Mouse (Mus musculus) yolk sac, embryonic 10.5 days (tissue): ENCODE data around the gene Cttnbp2.

Experiments used
- DNase-seq: peaks from one replicate; pipeline ENCODE4 v3.0.0-alpha.2; 2017; ENCODE audit warnings: low spot score

Cttnbp2 gene

DNA sequence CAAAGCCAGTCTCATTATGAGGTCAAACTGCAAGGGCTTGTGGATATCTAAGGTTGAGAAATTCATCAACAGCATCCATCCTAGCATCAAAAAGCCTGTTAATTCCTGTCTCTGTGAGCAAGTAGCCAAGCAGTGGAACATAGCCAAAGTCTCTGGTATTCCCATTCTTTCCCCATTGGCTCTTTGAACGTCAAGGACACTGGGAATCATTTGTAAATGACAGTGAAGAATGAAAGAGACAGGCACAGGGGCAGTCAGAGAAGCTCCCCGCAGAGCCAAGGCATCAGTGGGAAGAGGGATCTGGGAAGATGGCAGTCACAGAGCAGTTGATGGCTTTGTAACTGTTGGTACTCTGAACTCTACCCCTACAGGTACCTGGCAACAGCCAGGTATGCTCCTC is 46.9 kb downstream of the Cttnbp2 start:
- no peak for DNase-seq

DNA sequence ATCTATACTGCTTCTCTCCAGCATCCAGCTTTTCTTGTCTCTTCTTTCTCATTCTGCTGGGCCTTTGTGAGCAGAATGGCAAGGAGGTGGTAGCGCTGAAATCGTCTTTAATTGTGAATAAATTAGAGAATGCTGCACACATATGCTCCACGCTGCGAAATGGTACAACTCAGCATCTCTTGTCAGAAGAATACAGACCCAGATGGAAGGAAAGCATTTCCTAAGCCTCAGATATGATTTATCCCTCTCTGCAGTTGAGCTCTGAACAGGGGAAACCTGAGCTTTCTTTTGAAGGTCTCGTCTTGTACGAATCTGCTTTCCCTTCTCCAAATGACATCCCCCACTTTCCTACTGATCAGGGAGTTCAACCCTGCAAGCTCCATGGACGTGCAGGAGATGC is 48.4 kb downstream of the Cttnbp2 start:
- DNase-seq = no peak

DNA sequence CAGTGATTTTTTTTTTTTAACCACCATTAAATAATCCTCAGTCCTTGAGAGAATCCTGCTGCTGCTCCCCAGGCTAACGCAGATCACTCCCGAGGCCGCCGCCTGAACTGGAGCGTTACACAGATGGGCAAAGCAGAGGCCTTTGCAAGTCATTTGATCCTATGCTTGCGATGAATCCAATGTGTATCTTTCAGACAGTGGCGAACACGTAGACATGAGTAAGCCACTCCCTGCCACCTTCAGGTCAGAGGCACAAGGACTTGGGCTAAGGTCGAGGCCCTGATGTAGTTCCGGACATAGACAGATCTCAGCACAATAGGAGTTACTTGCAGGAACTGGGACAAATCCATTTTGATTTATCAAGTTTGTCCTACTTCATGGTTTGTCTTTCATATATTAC is 49.0 kb downstream of the Cttnbp2 start:
- no peak for DNase-seq

DNA sequence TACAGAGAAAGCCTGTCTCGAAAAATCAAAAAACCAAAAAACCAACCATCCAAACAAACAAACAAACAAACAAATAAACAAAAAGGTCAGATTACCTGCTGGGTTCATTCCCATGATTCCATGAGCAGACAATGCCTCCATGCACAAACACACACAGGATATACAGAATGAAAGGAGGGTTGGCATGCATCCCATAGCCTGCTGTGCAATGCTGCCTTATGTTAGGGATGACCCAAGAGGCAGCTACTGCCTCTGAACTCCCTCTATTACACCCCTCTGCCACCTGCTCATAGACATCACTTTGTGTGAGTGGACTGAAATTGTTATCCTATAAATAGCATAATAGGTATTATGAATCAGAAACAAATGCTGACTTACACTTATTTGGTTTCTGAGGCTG is 55.0 kb downstream of the Cttnbp2 start:
- no peak for DNase-seq

DNA sequence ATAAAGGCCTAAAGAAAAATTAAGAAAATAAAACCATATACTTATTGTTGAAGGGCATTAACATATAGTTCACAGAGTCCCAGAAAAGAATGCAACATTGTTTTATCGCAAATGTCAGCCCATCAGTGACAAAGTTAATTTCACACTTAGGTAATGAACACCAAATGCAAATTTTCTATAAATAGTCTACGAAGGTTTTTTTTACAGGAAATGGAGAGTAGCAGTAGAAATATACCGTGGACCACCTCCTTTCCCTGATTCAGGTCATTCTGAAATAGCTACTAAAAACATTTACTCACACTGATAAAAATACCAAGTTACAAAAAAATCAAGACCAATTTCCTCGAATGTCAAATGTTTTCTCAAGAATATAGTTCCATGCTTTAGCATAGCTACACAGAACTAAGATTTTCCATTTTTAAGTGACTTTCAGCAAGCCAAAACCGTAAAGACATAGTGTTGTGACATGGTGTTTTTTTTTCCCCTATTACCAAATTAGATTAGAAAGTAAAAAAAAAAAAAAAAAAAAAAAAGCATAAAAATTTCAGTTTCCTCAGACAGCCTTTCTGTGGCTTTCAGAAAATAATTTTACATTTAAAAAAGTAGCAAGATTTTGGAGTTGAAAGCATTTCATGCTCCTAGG is 64.0 kb downstream of the Cttnbp2 start:
- no peak for DNase-seq

DNA sequence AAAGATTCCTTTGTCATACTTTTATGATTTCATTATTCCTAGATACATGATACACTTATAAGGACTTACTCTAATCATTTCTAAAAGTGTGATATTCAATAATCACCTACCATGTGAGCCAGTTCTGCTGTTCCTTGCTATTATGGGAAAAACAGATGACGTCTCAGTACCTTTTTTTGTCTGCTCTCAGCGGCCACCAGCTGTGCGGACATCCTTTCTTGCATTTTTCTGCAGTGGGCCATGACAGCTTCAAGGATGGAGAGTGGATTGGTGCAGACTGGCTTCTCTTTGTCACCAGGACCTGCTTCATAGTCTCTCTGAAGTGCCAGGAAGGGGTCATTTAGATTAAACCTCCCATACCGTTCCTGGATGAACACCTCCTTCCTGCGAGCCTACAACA is 66.6 kb downstream of the Cttnbp2 start:
- no peak for DNase-seq

DNA sequence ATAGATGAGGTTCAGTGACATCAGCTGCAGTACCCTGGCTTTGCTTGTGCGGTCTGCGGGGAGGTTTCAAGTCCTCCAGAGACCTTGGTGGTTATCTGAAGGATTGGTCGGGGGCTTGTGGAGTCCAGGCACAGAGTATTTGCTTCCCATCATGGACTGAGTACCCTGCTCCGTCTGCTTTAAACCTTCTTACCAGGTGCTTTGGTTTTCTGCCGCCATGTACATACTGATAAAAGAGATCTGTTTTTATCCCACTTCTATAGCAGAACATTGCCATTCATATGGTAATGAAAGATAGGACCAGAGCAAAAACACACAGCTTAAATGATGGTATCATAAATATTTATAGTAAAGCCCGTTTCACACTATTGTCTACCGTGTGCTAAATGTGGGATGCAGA is 67.7 kb downstream of the Cttnbp2 start:
- no peak for DNase-seq

DNA sequence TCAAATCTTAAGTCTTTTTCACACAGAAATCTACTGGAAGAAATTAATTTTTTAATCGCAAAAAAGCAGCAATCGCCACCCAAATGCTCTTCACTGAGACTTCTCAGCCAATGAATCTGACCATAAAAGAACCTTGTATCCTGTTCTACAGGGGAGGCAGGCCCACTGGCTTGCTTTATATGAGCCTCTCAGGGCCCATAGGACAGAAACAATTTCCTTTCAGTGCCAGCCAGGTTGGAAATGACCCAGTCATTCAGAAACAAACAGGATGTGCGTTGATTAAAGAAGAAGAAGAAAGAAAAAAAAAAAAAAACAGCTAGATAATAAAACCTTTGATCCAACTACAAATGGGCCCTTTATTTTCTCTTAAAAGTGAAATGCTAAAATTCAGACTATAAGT is 68.3 kb downstream of the Cttnbp2 start:
- DNase-seq = no peak

DNA sequence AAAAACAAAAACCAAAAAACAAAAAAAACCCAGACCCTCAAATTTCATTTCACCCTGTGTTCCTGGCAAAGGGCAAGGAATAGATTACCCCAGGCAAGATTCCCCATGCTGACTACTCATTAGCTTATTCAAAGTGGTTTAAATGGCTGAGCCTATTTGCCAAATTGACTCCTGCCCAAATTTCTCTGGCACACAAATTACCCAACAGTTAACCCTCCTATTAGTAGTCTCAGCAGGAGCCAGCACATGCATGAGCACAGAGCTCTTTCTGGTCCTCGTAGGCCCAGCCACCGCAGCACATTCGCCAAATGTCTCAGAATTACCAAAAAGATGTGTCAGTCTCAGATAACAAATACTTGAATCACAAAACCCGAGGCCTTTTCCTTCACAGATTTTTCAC is 68.9 kb downstream of the Cttnbp2 start:
- no peak for DNase-seq

DNA sequence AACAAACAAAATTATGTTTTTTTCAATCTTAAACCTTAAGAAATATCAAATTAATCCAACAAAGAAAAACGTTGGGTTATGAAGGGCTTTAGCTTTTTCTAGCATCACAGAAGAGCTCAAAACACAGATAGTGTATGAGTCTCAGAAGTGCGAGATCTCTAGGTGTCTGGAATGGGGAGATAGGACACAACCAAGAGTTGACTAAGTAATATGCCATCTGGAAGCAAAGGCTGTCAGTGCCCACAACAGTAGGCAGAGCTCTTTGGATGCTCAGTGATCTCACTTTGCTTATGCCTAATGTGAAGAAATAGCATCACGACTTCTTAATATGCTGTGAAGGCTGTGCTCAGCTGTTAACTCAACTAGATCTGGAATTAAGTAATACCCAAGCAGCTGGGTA is 72.3 kb downstream of the Cttnbp2 start:
- no peak for DNase-seq

DNA sequence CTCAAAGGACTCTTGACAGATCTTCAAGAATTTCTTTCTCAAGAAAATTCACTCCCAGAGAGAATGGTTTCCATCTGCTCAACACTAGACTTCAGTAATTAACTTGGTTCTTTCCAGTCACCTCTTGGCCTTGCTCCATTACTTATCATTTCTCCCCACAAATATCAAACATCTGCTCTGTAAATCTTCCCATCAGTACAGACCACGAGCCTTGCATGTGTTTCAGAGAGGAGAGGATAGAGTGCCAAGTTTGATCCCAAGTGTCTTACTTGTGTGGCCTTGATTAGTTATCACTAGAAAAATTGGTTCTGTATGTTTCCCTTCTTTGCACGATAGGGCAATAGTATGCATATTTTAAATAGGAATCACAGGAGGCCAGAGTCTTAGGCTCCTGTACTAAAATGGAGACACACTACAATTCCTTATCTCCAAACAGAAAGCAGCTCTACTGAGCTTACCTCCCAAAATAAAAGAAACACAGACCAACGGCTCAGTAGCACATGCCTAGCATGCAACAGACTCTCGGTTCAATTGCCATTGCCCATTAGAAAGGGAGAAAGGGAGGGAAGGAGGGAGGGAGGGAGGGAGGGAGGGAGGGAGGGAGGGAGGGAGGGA is 73.6 kb downstream of the Cttnbp2 start:
- no peak for DNase-seq

DNA sequence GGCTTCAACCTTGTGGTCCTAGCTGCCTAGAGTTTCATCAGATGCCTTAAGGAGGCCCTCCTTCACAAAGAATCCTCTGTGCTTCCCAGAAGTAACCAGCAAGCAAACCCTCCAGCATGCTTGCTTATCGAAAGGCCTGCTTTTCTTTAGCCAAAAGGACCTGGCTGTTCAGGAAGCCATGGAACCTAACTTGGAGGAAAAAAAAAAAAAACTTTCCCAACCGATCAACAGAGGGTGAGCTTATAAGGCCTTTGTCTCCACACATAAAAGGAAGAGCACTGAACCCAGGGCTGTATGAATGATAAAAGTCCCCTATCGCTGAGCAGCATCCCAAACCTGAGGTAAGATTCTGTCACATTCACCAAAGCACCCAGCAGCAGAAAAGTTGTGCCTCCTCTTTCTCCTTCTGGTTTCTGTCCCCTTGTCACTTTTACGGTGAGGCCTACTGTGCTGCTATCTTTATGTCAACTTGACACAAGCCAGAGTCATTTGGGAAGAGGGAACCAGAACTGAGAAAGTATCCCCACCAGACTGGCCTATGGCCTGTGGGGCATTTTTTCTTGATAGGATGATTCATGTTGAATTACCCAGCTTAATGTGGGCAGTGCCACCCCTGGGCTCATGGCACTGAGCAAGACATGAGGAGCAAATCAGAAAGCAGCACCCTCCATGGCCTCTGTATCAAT is 78.4 kb downstream of the Cttnbp2 start:
- no peak for DNase-seq

DNA sequence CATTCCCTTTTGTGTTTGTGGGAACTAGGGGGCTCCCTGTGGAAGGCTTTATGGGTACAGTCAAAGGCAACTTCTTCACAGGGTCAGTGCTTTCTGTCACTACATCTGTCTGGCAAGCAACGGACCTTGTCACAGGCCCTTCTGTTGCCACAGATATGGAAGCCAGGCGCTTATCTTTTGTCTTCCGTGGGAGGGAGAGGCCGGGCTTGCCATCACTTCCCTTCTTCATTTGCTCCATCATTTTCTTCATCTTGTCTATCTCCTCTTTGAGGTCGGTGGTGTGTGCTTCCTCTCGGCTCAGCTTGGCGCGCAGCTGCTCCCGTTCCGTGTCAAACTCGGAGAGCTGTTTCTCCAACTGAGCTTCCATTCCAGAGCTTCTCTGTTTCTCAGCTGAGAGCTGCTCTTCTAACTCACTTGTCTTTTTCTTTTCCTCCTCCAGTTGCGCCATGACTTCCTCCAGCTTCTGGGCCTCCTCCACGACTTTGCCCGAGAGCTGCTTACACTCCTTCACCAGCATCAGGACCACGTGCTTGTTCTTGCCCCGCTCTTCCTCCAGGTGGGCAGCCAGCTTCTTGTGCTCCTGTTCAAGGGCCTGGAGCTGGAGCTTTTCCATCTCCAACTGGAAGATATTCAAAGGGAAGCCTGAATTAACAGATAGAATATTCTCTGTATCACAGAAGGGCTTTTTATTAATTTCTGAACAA is 79.7 kb downstream of the Cttnbp2 start:
- no peak for DNase-seq

DNA sequence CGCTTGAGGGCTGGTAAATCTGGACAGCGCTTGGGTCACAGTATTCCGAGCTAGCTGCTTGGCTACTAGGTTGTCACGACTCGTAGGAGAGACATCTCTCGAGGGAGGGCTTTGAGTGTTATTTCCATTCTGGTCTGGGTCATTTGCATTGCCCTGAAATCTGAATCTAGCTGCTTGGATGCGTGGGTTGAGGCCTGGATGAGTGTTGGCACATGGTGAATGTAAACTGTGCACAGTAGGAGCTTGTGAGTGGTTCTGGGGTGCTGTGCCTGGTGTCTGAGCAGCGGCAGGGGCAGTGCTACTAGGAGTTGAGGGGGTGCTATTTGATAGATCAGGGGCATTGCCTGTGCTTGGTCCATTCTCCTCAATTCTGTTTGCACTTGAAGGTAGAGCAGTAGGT is 80.3 kb downstream of the Cttnbp2 start:
- DNase-seq = no peak

DNA sequence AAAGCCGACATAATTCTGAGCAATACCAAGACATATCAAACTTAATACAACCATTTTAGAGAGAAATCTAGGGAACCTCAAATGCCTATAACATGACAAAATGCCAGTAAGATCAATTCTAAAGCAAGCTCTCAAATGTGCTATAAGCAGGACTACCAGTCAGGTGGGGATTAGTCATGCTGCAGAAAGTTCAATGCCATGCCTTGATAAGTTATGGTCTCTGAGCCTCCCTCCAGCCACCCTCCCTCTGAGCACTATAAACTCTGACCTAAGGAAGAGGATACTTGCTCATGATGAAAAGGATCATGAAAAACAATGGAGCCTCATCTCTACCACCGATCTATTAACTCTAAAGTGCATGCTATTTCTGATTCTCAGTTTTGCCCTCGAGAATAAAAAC is 82.3 kb downstream of the Cttnbp2 start:
- DNase-seq = no peak

DNA sequence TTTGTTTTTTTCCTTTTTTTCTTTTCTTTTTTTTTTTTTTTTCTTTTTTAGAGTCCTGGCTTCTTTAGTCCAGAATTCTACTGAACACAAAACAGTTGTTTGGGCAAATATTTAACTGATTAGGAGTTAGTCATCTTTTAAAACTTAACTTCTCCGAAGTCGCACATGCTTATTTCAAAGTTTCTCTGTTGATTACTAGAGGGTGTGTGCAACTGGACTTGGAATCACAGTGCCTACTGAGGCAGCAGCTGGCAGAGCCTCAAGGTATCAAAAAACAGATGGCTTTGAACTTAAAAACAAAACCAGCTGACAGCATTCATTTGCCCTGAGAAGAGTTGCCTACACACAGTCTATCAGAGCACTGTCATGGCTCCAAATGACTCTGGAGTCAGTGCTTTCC is 82.8 kb downstream of the Cttnbp2 start:
- DNase-seq = no peak

DNA sequence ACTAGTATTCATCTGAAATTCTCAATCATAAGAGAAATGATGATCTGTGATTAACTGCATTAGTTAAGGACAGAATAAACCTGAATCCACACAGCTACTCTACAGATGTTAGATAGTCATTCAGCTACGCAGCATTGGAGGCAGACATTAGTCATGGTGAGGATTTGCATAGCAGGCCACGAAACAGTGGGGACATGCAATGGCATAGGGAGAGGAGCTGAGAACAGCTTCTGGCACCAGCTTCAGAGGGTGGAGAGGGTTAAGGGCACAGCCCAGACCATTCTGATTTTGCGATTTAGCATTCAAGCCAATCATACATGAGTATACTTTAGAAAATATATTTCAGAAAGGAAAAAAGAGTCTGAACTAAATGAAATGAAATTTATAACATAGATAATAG is 84.6 kb downstream of the Cttnbp2 start:
- no peak for DNase-seq

DNA sequence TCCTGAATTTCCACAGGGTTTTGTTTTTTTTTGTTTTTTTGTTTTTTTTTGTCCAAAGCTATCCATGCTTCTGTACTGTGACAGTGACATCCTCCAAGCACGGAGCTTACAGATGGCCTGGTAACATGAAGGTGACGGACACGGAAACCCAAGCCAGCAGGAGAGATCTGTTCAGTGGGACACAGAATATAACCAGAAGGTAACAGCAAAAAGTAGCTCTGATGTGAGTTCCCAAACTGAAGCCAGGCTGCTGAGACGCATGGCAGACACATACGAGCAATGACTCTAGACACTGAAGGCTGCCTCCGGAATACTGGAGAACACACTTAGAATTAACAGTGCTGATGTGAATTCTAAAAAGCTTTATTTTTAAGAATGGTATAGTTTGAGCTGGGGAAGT is 89.8 kb downstream of the Cttnbp2 start:
- no peak for DNase-seq

DNA sequence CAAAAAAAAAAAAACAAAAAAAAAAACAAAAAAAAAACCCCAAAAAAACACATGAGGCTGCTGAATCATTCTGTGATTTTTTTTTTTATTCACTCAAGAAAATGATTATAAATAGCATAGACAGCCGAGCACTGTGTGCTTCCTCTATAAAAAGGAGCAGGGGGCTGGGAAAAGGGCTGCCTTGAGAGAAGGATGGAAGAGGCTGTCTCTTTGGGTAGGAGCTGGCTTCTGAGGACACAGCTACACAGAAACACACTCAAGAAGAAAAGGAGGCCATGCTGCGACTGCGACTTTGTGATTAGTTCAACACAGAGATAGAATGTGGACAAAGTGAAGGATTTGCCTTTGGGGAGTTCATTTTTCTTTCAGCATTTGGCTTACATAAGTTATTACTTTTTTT is 90.3 kb downstream of the Cttnbp2 start:
- DNase-seq = no peak

DNA sequence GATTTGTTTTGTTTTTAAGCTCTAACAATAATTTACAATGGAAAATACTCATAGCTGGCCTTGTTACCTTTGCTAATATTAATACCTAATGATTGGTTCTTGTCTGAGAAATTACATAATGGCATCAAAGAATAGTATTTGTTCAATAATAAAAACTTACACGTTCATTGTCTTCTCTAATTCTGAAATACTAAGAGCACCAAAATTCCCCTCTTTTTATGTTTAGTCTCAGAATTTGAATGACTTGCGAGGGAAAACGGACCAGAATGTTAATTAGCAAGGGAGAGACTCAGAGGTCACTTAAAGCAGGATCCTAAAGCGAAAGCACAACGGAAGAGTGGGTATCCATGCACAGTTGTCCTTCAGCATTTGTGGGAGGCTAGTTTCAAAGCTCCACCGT is 91.5 kb downstream of the Cttnbp2 start:
- DNase-seq = no peak

DNA sequence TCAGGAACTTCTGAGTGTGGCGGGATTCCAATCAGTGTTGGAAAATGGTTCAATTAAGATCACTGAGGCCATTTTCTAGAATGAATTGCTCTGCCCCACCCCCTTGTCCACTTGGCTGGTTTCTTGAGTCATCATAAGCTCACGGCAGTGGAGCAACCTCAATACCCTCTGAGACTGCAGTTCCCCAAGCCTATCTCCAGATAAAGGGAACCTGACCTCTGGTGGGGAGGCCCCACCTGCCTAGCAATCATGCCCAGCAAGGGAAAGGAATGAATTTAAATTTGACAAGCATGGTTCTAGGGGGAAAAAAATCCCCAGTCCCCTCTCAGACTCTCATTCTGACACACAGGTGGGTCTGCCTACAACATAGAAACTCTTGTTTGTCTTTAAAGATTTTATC is 93.1 kb downstream of the Cttnbp2 start:
- DNase-seq = no peak

DNA sequence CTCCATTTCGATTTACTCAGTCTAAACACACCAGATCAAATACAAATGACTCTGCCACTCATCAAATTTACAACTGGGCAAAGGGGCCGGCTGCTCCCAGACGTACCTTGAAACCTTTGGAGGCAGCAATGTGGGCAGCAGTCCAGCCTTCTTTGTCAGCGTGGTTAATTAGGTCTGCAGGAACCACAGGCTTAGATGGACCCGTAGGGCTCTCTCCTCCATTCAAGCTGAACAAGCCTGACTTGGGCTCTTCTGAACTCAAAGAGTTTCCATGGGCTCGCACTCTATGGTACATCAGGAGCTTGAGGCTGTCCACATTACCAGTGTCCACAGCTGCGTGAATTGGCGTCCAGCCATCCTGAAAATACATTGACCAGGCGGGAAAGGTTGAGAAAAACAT is 94.0 kb downstream of the Cttnbp2 start:
- DNase-seq = no peak

DNA sequence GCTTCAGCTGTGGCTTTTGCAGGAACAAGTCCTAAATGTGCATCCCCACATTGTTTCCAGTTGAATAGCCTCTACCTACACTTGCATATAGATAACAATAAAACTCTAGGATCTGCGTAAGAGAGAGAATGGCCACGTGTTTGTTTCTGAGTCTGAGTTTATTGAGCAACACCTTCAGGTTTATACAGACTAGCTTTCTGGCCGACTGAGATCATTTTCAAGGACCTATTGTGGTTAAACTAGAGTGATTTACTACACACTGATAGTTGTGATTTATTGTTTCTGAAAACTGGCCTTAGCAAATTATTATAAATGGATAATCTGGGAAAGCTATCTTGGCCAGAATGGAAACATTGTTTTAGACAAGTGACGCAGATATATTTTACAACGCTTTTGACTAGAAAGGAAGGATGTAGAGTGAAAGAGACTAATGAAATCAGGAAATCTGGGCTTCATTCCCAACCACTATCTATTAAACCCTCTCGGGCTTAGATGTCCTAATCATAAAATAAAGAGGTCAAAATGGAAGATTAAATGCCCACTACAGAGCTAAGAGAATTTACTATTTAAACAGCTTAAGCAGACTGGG is 96.7 kb downstream of the Cttnbp2 start:
- no peak for DNase-seq
